Mouse (Mus musculus): ENCODE measurements around the gene Flnb.

DNA sequence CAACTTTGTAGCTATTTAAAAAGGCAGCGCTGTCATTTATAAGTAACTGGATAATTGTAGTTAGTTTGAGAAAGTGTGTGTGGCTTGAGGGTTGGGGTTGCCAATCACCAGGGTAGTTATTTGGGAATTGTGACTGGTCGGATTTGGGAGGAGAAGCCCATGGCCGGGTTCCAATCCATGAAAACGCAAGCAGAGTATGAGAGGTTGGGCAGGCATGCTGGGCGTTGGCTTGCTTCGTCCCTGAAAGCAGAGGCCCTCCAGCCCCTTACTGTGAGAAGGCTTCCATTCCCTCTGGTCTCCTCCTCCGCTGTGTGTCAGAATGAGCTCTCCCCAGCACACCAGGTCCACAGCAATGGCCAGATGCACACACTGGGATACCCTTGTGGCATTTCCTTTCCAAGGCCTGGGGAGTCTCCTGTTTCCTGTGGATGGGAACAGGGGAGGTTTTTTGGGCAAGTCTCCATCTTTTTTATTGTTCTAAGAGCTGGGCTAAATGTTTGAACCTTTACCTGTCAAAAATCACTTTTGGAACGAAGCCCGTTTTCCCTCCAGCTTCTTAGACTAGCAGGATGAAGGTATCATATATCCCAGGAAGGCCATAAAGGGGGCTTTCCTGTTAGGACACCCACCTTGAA is 46.2 kb downstream of the Flnb start:
- TF ChIP-seq POLR2A (IDR thresholded peaks at IDR 0.05; ENCODE audit: low read depth, low read length) (no peak), CHD1 (IDR thresholded peaks at IDR 0.05; ENCODE audit: low read depth, low read length) (no peak), ZMIZ1 (IDR thresholded peaks at IDR 0.05; ENCODE audit: low read depth, low read length) (no peak), CTCF (conservative IDR thresholded peaks at IDR 0.05 in 1 of 2, IDR thresholded peaks at IDR 0.05 in 1 of 2; ENCODE audit: low read depth in 2 of 2, low read length in 2 of 2) (no peak), TCF12 (IDR thresholded peaks at IDR 0.05; ENCODE audit: low read depth, low read length) (no peak), BHLHE40 (IDR thresholded peaks at IDR 0.05; ENCODE audit: low read depth, low read length) (no peak), RAD21 (IDR thresholded peaks at IDR 0.05; ENCODE audit: low read depth, low read length) (no peak), MEF2A (IDR thresholded peaks at IDR 0.05; ENCODE audit: borderline replicate concordance, low read depth, low read length) (no peak), SIN3A (IDR thresholded peaks at IDR 0.05; ENCODE audit: low read length) (no peak), E2F4 (IDR thresholded peaks at IDR 0.05; ENCODE audit: insufficient replicate concordance, low read depth, low read length) (no peak), KAT2A (IDR thresholded peaks at IDR 0.05; ENCODE audit: insufficient replicate concordance, low read length) (no peak), PAX5 (IDR thresholded peaks at IDR 0.05; ENCODE audit: low read length) (no peak), CHD2 (IDR thresholded peaks at IDR 0.05; ENCODE audit: low read length) (no peak)
